Mouse (Mus musculus) left cerebral cortex, adult 2 months (tissue): ENCODE data around the gene Tiprl. TPM values are rescaled to one million over a fixed set of nuclear protein-coding genes. Genes with fewer than 3 reads are reported as not detected.
A peak's percentile ranks its signal among the peaks of the same experiment; 100 is the strongest.

Experiments used
- DNase-seq, 2 experiments: peaks; one replicate each; pipeline ENCODE4 v3.0.0; 2021 to 2022; ENCODE audit warnings: low spot score in 2 of 2, mixed read lengths in 1 of 2; ENCODE audit errors: extremely low spot score in 1 of 2
- H3K27ac ChIP-seq: fragments of 200-600 bp; 2 replicates; pipeline ENCODE4 v1.8.1; 2022
- H3K4me3 ChIP-seq: fragments of 200-600 bp; 2 replicates; pipeline ENCODE4 v1.8.1; 2022
- CTCF ChIP-seq: fragments of 200-600 bp; IDR thresholded peaks from 2 replicates; pipeline ENCODE4 v1.8.1; 2022; ENCODE audit warnings: antibody characterized with exemption, mild to moderate bottlenecking, moderate library complexity
- intact Hi-C: fragments of 180-260 bp; cut with DNase I; formaldehyde crosslinking; loops from one replicate; pipeline ENCODE4 v1.15.1; 2025
- long read RNA-seq, 2 experiments: library from polyadenylated mRNA; stranded (forward); transcript quantifications; one replicate each; pipeline ENCODE4 v2.0.0; 2021; ENCODE audit warnings: borderline mapping rate in 2 of 2
- total RNA-seq, 2 experiments: library from RNA; stranded (reverse); gene quantifications; 2 replicates each; pipeline ENCODE4 v1.2.3; 2021

Gene Tiprl
- total RNA-seq: 10 to 100 TPM; 63.1 to 69.7 TPM
- long read RNA-seq, experiment 1, full-length matches to known transcripts: 52 of 65 reads
- long read RNA-seq, experiment 1, partial matches to known transcripts: 0 of 65 reads
- long read RNA-seq, experiment 1, other reads (novel, unspliced or antisense): 13 of 65 reads
- long read RNA-seq, experiment 2, full-length matches to known transcripts: 32 of 46 reads
- long read RNA-seq, experiment 2, partial matches to known transcripts: 1 of 46 reads
- long read RNA-seq, experiment 2, other reads (novel, unspliced or antisense): 13 of 46 reads

GRCm38 (mm10) chr1:165236321-165237298 is at the start of gene Tiprl:
Gene Tiprl (minus strand): TSS chr1:165236996.
- intact Hi-C loops: loop anchor here (1.0 to 10.0 kb wide), 4 partner anchors 42 to 922 kb away; partner anchors contain the start of gene Sft2d2

GRCm38 (mm10) chr1:165284096-165284495 is 47.3 kb upstream of the Tiprl start:
- no peak for DNase-seq
- TF ChIP-seq CTCF: no peak
- no peak overlapping the region for H3K27ac ChIP-seq
- H3K4me3 ChIP-seq: no peak overlapping the region
- intact Hi-C loops: no loop called here

More at GRCm38 (mm10) chr1:165236321-165237298, at the start of gene Tiprl:
- Histone ChIP-seq H3K27ac (peak within 1 kb of the TSS; percentile 99), H3K4me3 (peak within 1 kb of the TSS; percentile 92)
- no peak for TF ChIP-seq CTCF
- DNase-seq: peak; percentile 95 to 97

- Histone ChIP-seq H3K27ac (no peak overlapping the region), H3K4me3 (peak overlapping the region; percentile 75)
- intact Hi-C loops: no loop called here
- DNase-seq: no peak
- no peak for TF ChIP-seq CTCF
Observed at GRCm38 (mm10) chr1:165282967-165283345, 46.2 kb upstream of the Tiprl start.

- H3K4me3 ChIP-seq: peak overlapping the region; percentile 75
- H3K27ac ChIP-seq: peak overlapping the region; percentile 40
- no peak for DNase-seq
- TF ChIP-seq CTCF: no peak
- intact Hi-C loops: no loop called here
Observed at GRCm38 (mm10) chr1:165282222-165282966, 45.6 kb upstream of the Tiprl start.

GRCm38 (mm10) chr1:165281351-165282221 is 44.8 kb upstream of the Tiprl start:
- Histone ChIP-seq H3K4me3 (peak overlapping the region; percentile 75), H3K27ac (peak overlapping the region; percentile 50)
- TF ChIP-seq CTCF: no peak
- peak; percentile 49 to 55 for DNase-seq
- intact Hi-C loops: no loop called here

GRCm38 (mm10) chr1:165280741-165281140 is 43.9 kb upstream of the Tiprl start:
- no peak for DNase-seq
- no peak for TF ChIP-seq CTCF
- H3K27ac ChIP-seq: no peak overlapping the region
- intact Hi-C loops: no loop called here
- H3K4me3 ChIP-seq: no peak overlapping the region

GRCm38 (mm10) chr1:165274946-165275345 is 38.1 kb upstream of the Tiprl start:
- no peak for TF ChIP-seq CTCF
- no peak for DNase-seq
- Histone ChIP-seq H3K27ac (no peak overlapping the region), H3K4me3 (no peak overlapping the region)
- intact Hi-C loops: no loop called here

GRCm38 (mm10) chr1:165252027-165252671 is 15.4 kb upstream of the Tiprl start:
- peak; percentile 77 for TF ChIP-seq CTCF
- intact Hi-C loops: loop anchor here (2.0 kb wide), 1 partner anchor 69 kb away; no protein-coding TSS in a partner anchor
- no peak overlapping the region for H3K4me3 ChIP-seq
- DNase-seq: peak; percentile 26 to 37
- H3K27ac ChIP-seq: no peak overlapping the region

GRCm38 (mm10) chr1:165250546-165250945 is 13.8 kb upstream of the Tiprl start:
- Histone ChIP-seq H3K27ac (no peak overlapping the region), H3K4me3 (no peak overlapping the region)
- DNase-seq: no peak
- intact Hi-C loops: no loop called here
- TF ChIP-seq CTCF: no peak

GRCm38 (mm10) chr1:165248842-165249241 is 12.0 kb upstream of the Tiprl start:
- no peak overlapping the region for H3K4me3 ChIP-seq
- H3K27ac ChIP-seq: no peak overlapping the region
- intact Hi-C loops: no loop called here
- DNase-seq: no peak
- no peak for TF ChIP-seq CTCF
